Mouse (Mus musculus) ES-E14 (cell line): ENCODE measurements around the gene Zfp128. TPM values are rescaled to one million over a fixed set of nuclear protein-coding genes. Genes with fewer than 3 reads are reported as not detected.
"Not testable (repeated sequence)": the region's sequence is repeated elsewhere in the genome, so short reads cannot be mapped to it uniquely, and the experiment has no call there.

Source experiments
- DNase-seq: peaks from one replicate; pipeline ENCODE4 v3.0.0-alpha.2; 2013; ENCODE audit warnings: low read depth, low spot score
- H3K27ac ChIP-seq: 2 replicates; pipeline ENCODE4 v1.5.1; 2012; ENCODE audit warnings: low read depth, mild to moderate bottlenecking, low read length, moderate library complexity, mixed read lengths; ENCODE audit not compliant: poor library complexity, insufficient read depth, severe bottlenecking
- H3K36me3 ChIP-seq: 2 replicates; pipeline ENCODE4 v1.6.1; 2012; ENCODE audit warnings: mild to moderate bottlenecking, low read length, moderate library complexity, mixed read lengths; ENCODE audit not compliant: control insufficient read depth, poor library complexity, insufficient read depth, severe bottlenecking
- H3K4me1 ChIP-seq, 2 experiments: fragments of 150-350 bp in 1 of 2; sonication (generic) in 1 of 2; 2 replicates each; pipeline ENCODE4 v1.6.1; 2012; ENCODE audit warnings: low read length in 2 of 2, mild to moderate bottlenecking in 1 of 2, mixed read lengths in 1 of 2; ENCODE audit not compliant: control insufficient read depth in 2 of 2, insufficient read depth in 2 of 2, poor library complexity in 1 of 2
- H3K4me3 ChIP-seq, 2 experiments: fragments of 150-350 bp in 1 of 2; sonication (generic) in 1 of 2; 2 replicates each; pipeline ENCODE4 v1.5.1; 2012; ENCODE audit warnings: low read length in 2 of 2, low read depth in 1 of 2, mild to moderate bottlenecking in 1 of 2, mixed read lengths in 1 of 2; ENCODE audit not compliant: insufficient read depth in 1 of 2, poor library complexity in 1 of 2, severe bottlenecking in 1 of 2
- H3K9ac ChIP-seq: 2 replicates; pipeline ENCODE4 v1.6.1; 2012; ENCODE audit warnings: low read depth, mild to moderate bottlenecking, low read length, mixed read lengths; ENCODE audit not compliant: poor library complexity, insufficient read depth, severe bottlenecking
- H3K9me3 ChIP-seq: fragments of 150-350 bp; sonication (generic); 2 replicates; pipeline ENCODE4 v1.6.1; 2012; ENCODE audit warnings: low read depth, mild to moderate bottlenecking, low read length; ENCODE audit not compliant: control insufficient read depth, insufficient read depth
- CHD2 ChIP-seq: IDR thresholded peaks from 2 replicates; pipeline ENCODE4 v1.6.1; 2014; ENCODE audit warnings: mild to moderate bottlenecking, low read depth, low read length, inconsistent platforms
- HCFC1 ChIP-seq: IDR thresholded peaks from 2 replicates; pipeline ENCODE4 v1.6.1; 2012; ENCODE audit warnings: low read length, inconsistent platforms, borderline replicate concordance; ENCODE audit not compliant: insufficient read depth
- MAFK ChIP-seq: IDR thresholded peaks from 2 replicates; pipeline ENCODE4 v1.6.1; 2014; ENCODE audit warnings: mild to moderate bottlenecking, low read depth, low read length, inconsistent platforms; ENCODE audit not compliant: insufficient read depth
- ZC3H11A ChIP-seq: IDR thresholded peaks from 2 replicates; pipeline ENCODE4 v1.6.1; 2012; ENCODE audit warnings: low read depth, mild to moderate bottlenecking, inconsistent platforms, low read length, borderline replicate concordance
- ZNF384 ChIP-seq: IDR thresholded peaks from 2 replicates; pipeline ENCODE4 v1.6.1; 2012; ENCODE audit warnings: low read depth, low read length, inconsistent platforms
- in situ Hi-C, 2 experiments: fragments of 600-800 bp; cut with MboI; formaldehyde crosslinking; loops; one replicate each; pipeline ENCODE4 v1.15.1; 2025; ENCODE audit warnings: low sequenced_read_pairs in 2 of 2, inconsistent platforms in 1 of 2; ENCODE audit not compliant: unreplicated experiment in 2 of 2
- total RNA-seq: library from RNA; depleted of rRNA; stranded (reverse); fragments of 300-350 nt; gene quantifications from 2 replicates; pipeline ENCODE4 v1.2.3, GENCODE M21; 2012

The Zfp128 gene
- total RNA-seq, 1 experiment: 1.4 TPM

DNA sequence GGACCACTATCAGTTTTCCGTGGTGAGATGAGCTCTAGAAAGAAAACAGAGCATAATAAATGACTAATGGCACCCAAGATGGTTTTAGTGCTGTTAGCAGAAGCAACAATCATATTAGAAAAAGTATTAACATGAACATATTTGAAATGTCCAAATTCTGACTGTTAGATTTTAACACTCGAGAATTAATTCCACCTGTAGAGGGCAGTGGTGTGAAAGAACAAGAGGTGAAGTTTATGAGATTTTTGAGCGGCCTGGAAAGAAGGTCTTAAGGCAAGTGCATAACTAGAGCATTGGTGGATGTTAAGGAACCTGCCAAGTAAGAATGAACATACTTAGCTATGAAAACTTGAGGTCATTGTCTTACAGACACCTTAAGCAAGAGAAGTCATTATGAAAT is 6.7 kb upstream of the Zfp128 start:
- Histone ChIP-seq H3K36me3 (no peaks in the 10 kb centered on the region), H3K9ac (no peak overlapping the region), H3K4me1 (no peaks in the 10 kb centered on the region), H3K9me3 (no peaks in the 10 kb centered on the region), H3K27ac (no peak overlapping the region), H3K4me3 (no peak overlapping the region)
- in situ Hi-C loops: no loop called here
- peak; percentile 37 for DNase-seq
- TF ChIP-seq CHD2 (no peak), MAFK (no peak), HCFC1 (no peak), ZNF384 (no peak), ZC3H11A (no peak)

DNA sequence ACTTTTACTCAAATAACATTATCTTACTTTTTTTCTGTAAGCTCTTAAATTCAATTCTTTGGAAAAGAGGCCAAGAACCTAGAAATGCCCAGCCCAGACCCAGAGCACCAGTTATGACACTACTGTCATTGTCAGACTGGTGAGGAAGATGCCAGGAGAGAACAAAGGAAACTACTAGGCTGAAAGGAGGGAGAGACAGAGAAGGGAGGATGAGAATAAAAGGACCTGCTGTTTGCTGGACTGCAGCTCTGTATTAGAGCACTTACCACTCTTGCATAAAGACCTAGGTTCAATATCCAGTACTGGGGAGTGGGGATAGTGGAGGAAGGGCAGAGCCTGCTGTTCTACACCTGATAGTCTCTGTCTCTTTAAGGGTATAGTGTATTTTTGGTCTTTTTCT is 941 bp upstream of the Zfp128 start:
- peaks cover 2% of the 10 kb centered on the region; the same call in 1 of the 2 replicates for H3K36me3 ChIP-seq
- no peak overlapping the region for H3K4me3 ChIP-seq
- H3K27ac ChIP-seq: no peak overlapping the region
- no peak for DNase-seq
- H3K9ac ChIP-seq: no peak overlapping the region
- H3K9me3 ChIP-seq: no peaks in the 10 kb centered on the region
- H3K4me1 ChIP-seq: peaks cover 0 to 4% of the 10 kb centered on the region in 2 experiments; a peak in 1 of 4 replicates
- TF ChIP-seq ZC3H11A (no peak), ZNF384 (no peak), MAFK (no peak), HCFC1 (no peak), CHD2 (no peak)
- in situ Hi-C loops: no loop called here

DNA sequence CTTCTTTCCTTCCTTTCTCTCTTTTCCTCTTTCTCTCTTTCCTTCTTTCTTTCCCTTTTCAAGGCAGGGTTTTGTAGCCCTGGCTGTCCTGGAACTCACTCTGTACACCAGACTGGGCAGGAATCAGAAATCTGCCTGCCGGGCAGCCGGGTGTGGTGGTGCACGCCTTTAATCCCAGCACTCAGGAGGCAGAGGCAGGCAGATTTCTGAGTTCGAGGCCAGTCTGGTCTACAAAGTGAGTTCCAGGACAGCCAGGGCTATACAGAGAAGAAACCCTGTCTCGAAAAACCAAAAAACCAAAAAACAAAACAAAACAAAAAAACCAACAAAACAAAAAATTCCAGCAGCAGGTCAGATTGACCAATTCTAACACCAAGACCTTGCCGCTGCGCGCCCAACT is 480 bp upstream of the Zfp128 start:
- H3K27ac ChIP-seq, H3K36me3 ChIP-seq, H3K4me1 ChIP-seq, H3K9me3 ChIP-seq, DNase-seq, in situ Hi-C loops: not testable (repeated sequence)
- Histone ChIP-seq H3K4me3 (peak overlapping the region; percentile 55 to 92), H3K9ac (peak overlapping the region; percentile 58; the same call in 1 of the 2 replicates)

DNA sequence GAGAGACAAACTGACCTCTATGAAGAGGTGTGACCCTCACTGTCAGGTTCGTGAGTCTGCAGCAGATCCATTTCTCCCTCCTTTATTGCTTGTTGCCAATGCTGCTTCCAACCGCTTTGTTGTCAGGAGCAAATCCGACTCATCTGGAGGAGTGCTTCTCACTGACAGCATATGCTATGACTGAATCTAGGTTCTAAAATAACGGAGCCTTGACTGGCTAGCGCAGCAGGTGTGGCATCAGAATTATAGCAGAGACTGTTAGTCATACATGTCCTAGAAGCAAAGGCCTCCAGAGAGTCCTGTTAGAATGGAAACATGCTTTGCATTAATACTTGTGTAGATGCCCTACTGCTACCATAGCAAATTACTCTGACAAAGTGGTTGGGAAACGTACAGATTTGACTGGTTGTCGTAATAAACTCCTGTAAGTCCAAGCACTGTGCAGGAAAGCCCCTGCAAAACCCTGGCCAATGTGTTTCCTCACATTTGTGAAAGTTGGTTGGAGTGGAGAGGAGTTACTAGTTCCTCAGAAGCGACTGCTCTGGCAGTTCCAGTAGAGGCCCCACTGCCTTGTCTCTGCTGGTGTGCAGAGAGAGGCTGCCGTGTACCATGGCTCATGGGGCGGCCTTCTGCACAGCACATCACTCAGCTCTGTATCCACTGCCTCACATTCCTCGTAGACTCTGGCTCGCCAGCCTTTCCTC is 5.7 kb downstream of the Zfp128 start:
- in situ Hi-C loops: no loop called here
- peaks cover 2% of the 10 kb centered on the region; the same call in 1 of the 2 replicates for H3K36me3 ChIP-seq

DNA sequence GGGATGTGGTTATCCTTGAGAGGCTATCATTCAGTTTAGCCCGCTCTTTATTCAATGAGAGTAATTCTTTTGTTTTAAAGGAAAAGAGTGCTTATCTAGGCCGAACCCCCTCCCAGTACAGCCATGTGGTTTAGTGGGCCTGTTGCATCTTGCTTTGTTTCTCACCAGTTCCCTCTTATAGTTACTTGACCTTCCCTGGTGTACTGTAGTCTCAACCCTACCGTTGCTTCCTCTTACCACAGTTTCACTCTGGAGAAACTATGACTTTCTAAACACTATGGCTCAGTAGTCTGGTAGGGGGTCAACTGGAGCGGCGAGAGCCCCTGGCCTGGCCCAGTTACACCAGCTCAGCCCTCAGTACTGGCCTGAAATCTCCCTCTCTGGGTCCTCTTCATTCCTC is 6.6 kb downstream of the Zfp128 start:
- Histone ChIP-seq H3K36me3 (peaks cover 2% of the 10 kb centered on the region; the same call in 1 of the 2 replicates), H3K4me1 (0 out of 4 replicates have a peak, but pooled peaks cover 0 to 7% of the 10 kb centered on the region in 2 experiments), H3K4me3 (no peak overlapping the region), H3K9me3 (no peaks in the 10 kb centered on the region), H3K9ac (no peak overlapping the region), H3K27ac (no peak overlapping the region)
- no peak for DNase-seq
- in situ Hi-C loops: no loop called here
- no peak for TF ChIP-seq MAFK
- TF ChIP-seq ZNF384: no peak
- no peak for TF ChIP-seq CHD2
- TF ChIP-seq ZC3H11A: no peak
- no peak for TF ChIP-seq HCFC1

More for the DNA sequence above, 5.7 kb downstream of the Zfp128 start:
- H3K4me3 ChIP-seq: no peak overlapping the region
- no peak overlapping the region for H3K9ac ChIP-seq
- H3K9me3 ChIP-seq: no peaks in the 10 kb centered on the region
- no peak overlapping the region for H3K27ac ChIP-seq
- DNase-seq: no peak
- 0 out of 4 replicates have a peak, but pooled peaks cover 0 to 7% of the 10 kb centered on the region in 2 experiments for H3K4me1 ChIP-seq
- no peak for TF ChIP-seq MAFK
- no peak for TF ChIP-seq ZNF384
- no peak for TF ChIP-seq CHD2
- TF ChIP-seq ZC3H11A: no peak
